Mouse (Mus musculus) midbrain, embryonic 14.5 days (tissue): ENCODE data around the gene Cfap43. TPM values are rescaled to one million over a fixed set of nuclear protein-coding genes. Genes with fewer than 3 reads are reported as not detected.

ENCODE experiments used
- ATAC-seq: fragments of 200-750 bp; cut with Nextera tagmentation; 2 replicates; pipeline ENCODE4 v1.8.0; 2017; ENCODE audit warnings: moderate number of reproducible peaks, moderate library complexity; ENCODE audit not compliant: low FRiP score, low TSS enrichment
- DNase-seq: peaks from one replicate; pipeline ENCODE4 v3.0.0-alpha.2; 2015
- H3K27ac ChIP-seq: fragments of 300-500 bp; sonication (generic); replicated peaks from 2 replicates; pipeline ENCODE4 v1.5.1; 2014; ENCODE audit warnings: mild to moderate bottlenecking, low read depth, low read length, moderate library complexity
- H3K27me3 ChIP-seq: fragments of 300-500 bp; sonication (generic); 2 replicates; pipeline ENCODE4 v1.6.1; 2014; ENCODE audit warnings: low read length, control low read depth, mixed read lengths; ENCODE audit not compliant: control insufficient read depth, insufficient read depth
- H3K36me3 ChIP-seq: fragments of 300-500 bp; sonication (generic); 2 replicates; pipeline ENCODE4 v1.6.1; 2014; ENCODE audit warnings: low read length, control low read depth; ENCODE audit not compliant: control insufficient read depth, insufficient read depth
- H3K4me1 ChIP-seq: fragments of 300-500 bp; sonication (generic); 2 replicates; pipeline ENCODE4 v1.6.1; 2014; ENCODE audit warnings: mild to moderate bottlenecking, antibody characterized with exemption, low read length, control low read depth; ENCODE audit not compliant: control insufficient read depth, insufficient read depth
- H3K4me2 ChIP-seq: fragments of 300-500 bp; sonication (generic); 2 replicates; pipeline ENCODE4 v1.6.1; 2014; ENCODE audit warnings: mild to moderate bottlenecking, low read length, moderate library complexity
- H3K4me3 ChIP-seq: fragments of 300-500 bp; sonication (generic); replicated peaks from 2 replicates; pipeline ENCODE4 v1.5.1; 2014; ENCODE audit warnings: low read depth, low read length
- H3K9ac ChIP-seq: fragments of 300-500 bp; sonication (generic); replicated peaks from 2 replicates; pipeline ENCODE4 v1.6.1; 2014; ENCODE audit warnings: mild to moderate bottlenecking, low read length, moderate library complexity
- H3K9me3 ChIP-seq: fragments of 300-500 bp; sonication (generic); 2 replicates; pipeline ENCODE4 v1.6.1; 2016; ENCODE audit warnings: low read length, control low read depth, mixed read lengths; ENCODE audit not compliant: control insufficient read depth
- WGBS: fragments of 180-500 bp; shearing (Covaris S2); extraction: QIAGEN DNeasy Blood & Tissue Kit; methylation state at CpG from one replicate; pipeline ENCODE4 v1.1.7; 2014; 5-methylcytosine and 5-hydroxymethylcytosine counted together
- polyA plus RNA-seq: library from polyadenylated mRNA; unstranded; fragments of >200 nt; fragmentation: Nextera tagmentation; extraction: Ambion mirVana; gene quantifications from 2 replicates; pipeline ENCODE4 v1.2.1, GENCODE M21; 2014

Gene Cfap43
- polyA plus RNA-seq, 1 experiment from 2014 or later = 0.47 TPM

DNA sequence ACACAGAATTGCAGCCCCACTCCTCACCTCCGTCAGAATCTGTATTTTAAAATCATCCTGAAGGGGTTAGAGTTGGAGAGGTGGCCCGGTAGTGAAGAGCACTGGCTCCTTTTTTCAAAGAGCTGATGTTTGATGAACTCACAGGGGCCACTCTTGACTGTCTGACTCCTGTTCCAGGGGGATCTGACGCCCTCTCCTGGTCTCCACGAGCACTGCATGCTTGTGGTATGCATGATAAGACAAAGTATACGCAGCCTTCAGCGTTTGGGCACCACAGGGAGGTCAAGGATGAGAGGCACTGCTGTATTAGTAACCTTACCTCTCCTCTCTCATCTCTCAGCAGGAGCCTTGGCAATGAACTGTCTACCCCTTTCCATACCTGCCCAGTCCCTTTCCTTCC is 19.1 kb downstream of the Cfap43 start:
- Histone ChIP-seq H3K27me3 (no peaks in the 10 kb centered on the region), H3K9ac (no peak overlapping the region), H3K9me3 (no peaks in the 10 kb centered on the region), H3K36me3 (peaks cover 10% of the 10 kb centered on the region), H3K4me2 (no peak overlapping the region), H3K4me3 (no peak overlapping the region), H3K27ac (no peak overlapping the region), H3K4me1 (no peaks in the 10 kb centered on the region)
- WGBS = 67% methylated on average over 6 of the region's 6 CpGs
- ATAC-seq (no peak), DNase-seq (no peak)

DNA sequence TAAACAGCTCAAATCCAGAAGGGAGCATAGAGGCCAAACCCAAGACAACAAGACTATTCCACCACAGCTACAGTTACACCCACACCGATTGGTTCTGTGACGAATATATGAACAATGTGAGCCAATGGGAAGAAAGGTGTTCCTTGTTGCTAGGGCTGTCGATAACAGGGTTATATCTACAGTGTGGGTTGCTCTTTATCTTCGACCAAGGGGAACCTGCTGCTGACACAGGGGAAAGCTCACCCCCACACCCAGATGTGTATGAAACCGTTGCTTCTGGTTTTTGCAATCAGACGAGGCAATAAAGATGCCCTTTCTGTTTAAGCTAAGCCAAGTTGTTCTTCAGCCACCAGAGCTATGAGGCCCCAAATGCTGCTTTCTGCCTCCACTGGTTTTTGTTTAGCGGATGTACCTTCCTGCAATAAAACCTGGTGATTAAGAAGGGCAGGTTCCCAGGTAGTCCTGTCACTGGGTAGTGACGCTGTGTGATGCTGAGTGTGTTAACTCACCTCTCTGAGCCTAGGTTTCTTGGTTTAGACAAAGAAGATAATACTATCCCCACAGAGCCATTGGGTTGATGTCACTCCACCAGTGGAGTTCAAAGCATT is 20.5 kb downstream of the Cfap43 start:
- peaks cover 16% of the 10 kb centered on the region for H3K36me3 ChIP-seq
- H3K9ac ChIP-seq = no peak overlapping the region
- DNase-seq = no peak
- H3K27me3 ChIP-seq = no peaks in the 10 kb centered on the region
- no peak overlapping the region for H3K27ac ChIP-seq
- H3K4me3 ChIP-seq = no peak overlapping the region
- H3K4me1 ChIP-seq = no peaks in the 10 kb centered on the region
- H3K9me3 ChIP-seq = no peaks in the 10 kb centered on the region
- 96% methylated on average over 8 of the region's 8 CpGs for WGBS
- ATAC-seq = no peak
- H3K4me2 ChIP-seq = no peak overlapping the region

DNA sequence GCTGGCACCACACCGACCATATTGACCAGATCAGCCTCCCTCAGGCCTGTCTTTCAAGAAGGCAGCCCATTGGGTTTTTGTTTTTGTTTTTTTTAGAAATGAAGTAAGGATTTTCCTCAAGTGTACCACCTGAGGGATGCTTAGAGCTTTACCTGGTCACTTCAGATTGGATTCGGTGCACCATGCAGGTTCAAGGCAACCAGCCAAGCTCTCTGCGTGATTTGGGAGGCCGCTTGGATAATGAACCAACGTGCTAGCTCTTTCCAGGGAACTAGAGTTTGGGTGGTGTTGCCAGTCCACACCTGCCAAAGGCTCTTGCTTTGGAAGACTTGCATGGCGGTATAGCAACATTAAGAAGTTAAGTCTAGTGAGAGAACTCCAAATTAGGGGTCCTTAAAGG is 26.0 kb downstream of the Cfap43 start:
- H3K9ac ChIP-seq = no peak overlapping the region
- 95% methylated on average over 6 of the region's 6 CpGs for WGBS
- DNase-seq = no peak
- H3K4me3 ChIP-seq = no peak overlapping the region
- H3K4me1 ChIP-seq = no peaks in the 10 kb centered on the region
- no peaks in the 10 kb centered on the region for H3K27me3 ChIP-seq
- no peak overlapping the region for H3K27ac ChIP-seq
- H3K9me3 ChIP-seq = no peaks in the 10 kb centered on the region
- peaks cover 16% of the 10 kb centered on the region for H3K36me3 ChIP-seq
- no peak overlapping the region for H3K4me2 ChIP-seq
- ATAC-seq = no peak

DNA sequence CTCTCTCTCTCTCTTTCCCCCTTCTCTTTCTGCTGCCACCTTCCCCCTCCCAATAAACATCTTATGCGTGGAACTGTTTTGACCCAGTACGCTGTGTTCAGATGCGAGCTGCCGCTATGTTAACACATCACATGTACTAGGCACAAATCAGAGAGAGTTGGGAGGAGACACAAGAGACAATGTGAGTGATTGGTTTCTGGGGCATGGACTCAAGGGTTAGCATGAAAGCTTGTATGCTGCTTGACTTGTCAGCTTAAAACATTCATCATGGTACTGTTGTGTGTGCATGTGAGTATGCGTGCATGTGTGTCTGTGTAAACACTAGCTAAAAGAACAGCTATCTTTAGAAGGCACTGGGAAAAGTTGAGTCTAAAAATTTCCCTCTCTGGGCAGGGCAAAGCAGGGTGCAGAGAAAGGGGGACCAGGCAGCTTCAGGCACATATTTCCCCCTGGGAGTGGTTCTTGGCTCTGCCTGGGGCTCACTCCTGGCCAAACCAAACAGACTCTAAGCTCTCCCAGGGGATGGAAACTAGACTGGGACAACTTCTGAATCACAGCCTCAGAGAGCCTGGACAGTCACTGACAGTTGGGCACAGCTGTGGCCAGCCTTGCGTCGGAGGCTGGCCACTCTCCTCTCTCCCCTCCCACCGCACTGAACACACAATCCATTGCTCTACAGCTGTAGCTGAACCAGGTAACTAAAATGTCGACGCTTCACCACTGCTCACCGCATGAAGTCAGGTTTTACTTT is 27.4 kb downstream of the Cfap43 start:
- DNase-seq (no peak), ATAC-seq (no peak)
- no peak overlapping the region for H3K4me2 ChIP-seq
- no peak overlapping the region for H3K9ac ChIP-seq
- WGBS = 82% methylated on average over 11 of the region's 11 CpGs
- no peaks in the 10 kb centered on the region for H3K4me1 ChIP-seq
- no peaks in the 10 kb centered on the region for H3K9me3 ChIP-seq
- H3K27me3 ChIP-seq = no peaks in the 10 kb centered on the region
- H3K4me3 ChIP-seq = no peak overlapping the region
- no peak overlapping the region for H3K27ac ChIP-seq
- peaks cover 9% of the 10 kb centered on the region for H3K36me3 ChIP-seq

DNA sequence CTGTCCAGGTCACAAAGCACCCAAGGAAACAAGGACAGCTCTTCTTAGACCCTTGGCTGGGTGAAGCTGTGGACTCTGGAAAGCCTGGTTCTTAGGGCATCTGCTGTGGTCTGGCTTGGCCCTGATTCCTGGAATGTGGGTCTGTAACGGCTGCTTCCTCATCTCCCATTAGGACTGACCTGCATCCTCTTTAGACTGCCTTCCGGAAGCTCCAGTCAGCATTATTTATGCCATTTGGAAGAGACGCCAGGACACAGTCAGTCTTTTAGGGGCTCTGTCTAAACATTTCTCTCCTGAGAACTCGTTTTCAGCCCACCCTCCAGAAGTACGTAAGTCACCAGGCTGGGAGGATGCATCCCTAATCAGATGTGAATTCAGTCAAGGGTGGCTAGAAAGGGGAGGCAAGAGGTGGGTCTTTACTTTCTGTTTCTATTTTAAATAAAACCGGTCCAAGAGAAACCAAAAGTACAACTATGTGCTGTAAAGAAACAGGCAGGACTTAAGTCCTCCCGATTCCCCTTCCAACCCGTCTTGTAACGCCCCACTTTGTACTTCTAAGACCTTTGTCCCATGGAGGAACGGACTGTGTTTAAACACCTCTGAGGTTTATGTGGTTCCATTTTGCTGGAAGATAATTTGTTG is 28.5 kb downstream of the Cfap43 start:
- ATAC-seq (no peak), DNase-seq (no peak)
- Histone ChIP-seq H3K9me3 (no peaks in the 10 kb centered on the region), H3K27ac (no peak overlapping the region), H3K4me2 (no peak overlapping the region), H3K36me3 (0 out of 2 replicates have a peak, but pooled peaks cover 6% of the 10 kb centered on the region), H3K9ac (no peak overlapping the region), H3K27me3 (no peaks in the 10 kb centered on the region), H3K4me1 (no peaks in the 10 kb centered on the region), H3K4me3 (no peak overlapping the region)
- 78% methylated on average over 10 of the region's 10 CpGs for WGBS

DNA sequence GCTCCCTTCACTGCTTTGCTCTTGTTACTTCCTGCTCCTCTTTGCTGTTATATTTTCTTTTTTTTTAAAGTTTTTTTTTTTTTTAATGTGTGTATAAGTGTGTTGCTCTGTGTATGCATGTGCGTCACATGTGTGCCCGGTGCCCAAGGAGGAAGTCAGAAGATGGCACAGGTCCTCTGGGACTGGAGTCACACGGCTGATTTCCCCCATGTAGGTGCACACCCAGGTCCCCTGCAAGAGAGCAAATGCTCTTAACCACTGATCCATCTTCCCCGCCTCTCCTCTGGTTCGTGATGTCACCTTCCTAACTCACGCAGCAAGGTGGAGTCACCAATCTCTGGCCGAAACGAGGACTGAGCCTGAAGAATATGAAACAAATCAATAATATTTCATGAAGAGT is 31.1 kb downstream of the Cfap43 start:
- no peaks in the 10 kb centered on the region for H3K9me3 ChIP-seq
- no peaks in the 10 kb centered on the region for H3K4me1 ChIP-seq
- no peak overlapping the region for H3K4me3 ChIP-seq
- H3K27ac ChIP-seq = no peak overlapping the region
- no peak overlapping the region for H3K4me2 ChIP-seq
- H3K9ac ChIP-seq = no peak overlapping the region
- DNase-seq = no peak
- WGBS = 95% methylated on average over 8 of the region's 8 CpGs
- ATAC-seq = no peak
- no peaks in the 10 kb centered on the region for H3K36me3 ChIP-seq
- H3K27me3 ChIP-seq = no peaks in the 10 kb centered on the region

DNA sequence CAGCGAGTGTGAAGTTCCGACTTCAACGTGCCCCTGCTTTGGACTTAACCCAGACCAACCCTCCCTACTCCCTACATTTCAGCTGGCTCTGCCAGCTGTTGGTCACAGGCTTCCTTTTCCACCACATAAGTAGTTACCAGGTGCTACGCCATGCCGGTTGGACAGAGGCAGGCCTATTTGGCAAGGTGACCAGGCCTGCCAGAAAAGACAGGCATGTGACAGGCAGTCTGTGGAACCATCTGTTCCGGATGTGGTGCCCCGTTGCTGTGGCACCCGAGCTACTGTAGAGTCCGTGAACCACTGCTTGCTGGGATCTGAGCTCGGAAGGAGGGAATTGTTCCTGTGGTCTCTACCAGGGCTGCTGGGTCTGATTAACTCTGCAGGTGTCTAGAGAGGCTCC is 31.7 kb downstream of the Cfap43 start:
- Histone ChIP-seq H3K4me1 (no peaks in the 10 kb centered on the region), H3K27me3 (no peaks in the 10 kb centered on the region), H3K9ac (no peak overlapping the region), H3K4me3 (no peak overlapping the region), H3K36me3 (no peaks in the 10 kb centered on the region), H3K9me3 (no peaks in the 10 kb centered on the region), H3K4me2 (no peak overlapping the region), H3K27ac (no peak overlapping the region)
- no peak for DNase-seq
- 88% methylated on average over 10 of the region's 10 CpGs for WGBS
- no peak for ATAC-seq

DNA sequence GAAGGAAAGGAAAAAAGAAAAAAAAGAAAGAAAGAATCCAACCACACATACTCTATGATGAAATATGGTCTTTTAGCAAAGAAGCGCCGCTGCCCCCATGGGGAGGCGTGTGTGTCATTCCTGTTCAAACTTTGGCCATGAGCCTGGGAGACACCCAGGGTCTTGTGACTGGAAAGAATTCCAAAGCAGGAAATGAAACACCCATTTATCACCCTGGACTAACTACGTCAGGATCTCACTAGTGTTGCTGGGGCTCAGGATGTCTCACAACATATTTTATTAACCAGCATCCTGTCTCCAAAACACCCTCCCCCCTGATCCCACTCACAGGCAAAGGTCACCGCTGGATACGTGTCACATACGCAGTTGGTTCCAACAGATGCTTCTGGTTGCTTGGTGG is 32.5 kb downstream of the Cfap43 start:
- Histone ChIP-seq H3K27ac (no peak overlapping the region), H3K9ac (no peak overlapping the region), H3K4me1 (no peaks in the 10 kb centered on the region), H3K9me3 (no peaks in the 10 kb centered on the region), H3K36me3 (no peaks in the 10 kb centered on the region), H3K4me3 (no peak overlapping the region), H3K27me3 (no peaks in the 10 kb centered on the region), H3K4me2 (no peak overlapping the region)
- ATAC-seq = no peak
- no peak for DNase-seq
- 93% methylated on average over 7 of the region's 7 CpGs for WGBS

DNA sequence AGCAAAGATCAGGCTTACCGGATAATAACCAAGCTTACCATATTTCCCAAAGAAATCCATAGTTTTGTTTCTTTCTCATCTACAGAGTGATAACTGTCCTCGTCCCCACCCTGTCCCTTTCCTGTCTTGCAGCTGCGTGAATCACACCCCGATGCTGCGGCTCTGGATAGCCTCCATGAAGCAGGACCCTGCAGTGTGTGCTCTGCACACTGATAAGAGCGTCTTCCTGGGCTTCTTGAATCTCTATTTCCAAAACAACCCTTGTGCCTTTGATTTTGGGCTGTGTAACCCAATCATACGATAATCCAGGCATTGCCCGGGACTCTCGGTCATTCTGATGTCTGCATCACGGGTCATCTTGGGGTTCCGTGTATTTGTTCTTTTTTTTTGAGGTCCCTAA is 33.2 kb downstream of the Cfap43 start:
- WGBS = 90% methylated on average over 11 of the region's 11 CpGs
- no peak for ATAC-seq
- no peak overlapping the region for H3K27ac ChIP-seq
- no peak overlapping the region for H3K4me2 ChIP-seq
- no peak overlapping the region for H3K9ac ChIP-seq
- no peaks in the 10 kb centered on the region for H3K4me1 ChIP-seq
- H3K9me3 ChIP-seq = no peaks in the 10 kb centered on the region
- H3K27me3 ChIP-seq = no peaks in the 10 kb centered on the region
- no peak for DNase-seq
- H3K4me3 ChIP-seq = no peak overlapping the region
- no peaks in the 10 kb centered on the region for H3K36me3 ChIP-seq
